Mouse (Mus musculus) C2C12 (cell line): ENCODE measurements around the gene H2-Q4. TPM values are rescaled to one million over a fixed set of nuclear protein-coding genes. Genes with fewer than 3 reads are reported as not detected.
"Not testable (repeated sequence)": the region's sequence is repeated elsewhere in the genome, so short reads cannot be mapped to it uniquely, and the experiment has no call there.

Experiments used
- H3K27me3 ChIP-seq: one replicate; pipeline ENCODE4 v1.6.1; 2011; ENCODE audit not compliant: control insufficient read depth, insufficient read depth, insufficient read length
- H3K36me3 ChIP-seq: one replicate; pipeline ENCODE4 v1.6.1; 2011; ENCODE audit not compliant: control insufficient read depth, insufficient read depth
- H3K4me3 ChIP-seq: one replicate; pipeline ENCODE4 v1.5.1; 2011; ENCODE audit warnings: mild to moderate bottlenecking, control low read depth; ENCODE audit not compliant: poor library complexity, insufficient read depth, severe bottlenecking
- H3K79me2 ChIP-seq: one replicate; pipeline ENCODE4 v1.6.1; 2011; ENCODE audit not compliant: control insufficient read depth, insufficient read depth
- H3K79me3 ChIP-seq: one replicate; pipeline ENCODE4 v1.6.1; 2011; ENCODE audit warnings: low read depth, control low read depth
- H3ac ChIP-seq: one replicate; pipeline ENCODE3; 2011; ENCODE audit warnings: low read depth; ENCODE audit not compliant: control insufficient read depth, insufficient read length
- CTCF ChIP-seq: IDR thresholded peaks from one replicate; pipeline ENCODE4 v1.5.1; 2011; ENCODE audit not compliant: control insufficient read depth, insufficient read depth, insufficient read length
- FOSL1 ChIP-seq: IDR thresholded peaks from one replicate; pipeline ENCODE4 v1.8.0; 2011; ENCODE audit warnings: mild to moderate bottlenecking, low read length; ENCODE audit not compliant: poor library complexity, insufficient read depth, severe bottlenecking
- MAX ChIP-seq: IDR thresholded peaks from one replicate; pipeline ENCODE4 v1.6.1; 2011; ENCODE audit warnings: mild to moderate bottlenecking, control low read depth
- MYOD1 ChIP-seq: IDR thresholded peaks from one replicate; pipeline ENCODE4 v1.6.1; 2011; ENCODE audit warnings: low read depth; ENCODE audit not compliant: control insufficient read depth, insufficient read length
- MYOG ChIP-seq: IDR thresholded peaks from one replicate; pipeline ENCODE4 v1.6.1; 2011; ENCODE audit not compliant: control insufficient read depth, insufficient read length; ENCODE audit errors: extremely low read depth
- USF1 ChIP-seq: IDR thresholded peaks from one replicate; pipeline ENCODE4 v1.6.1; 2011; ENCODE audit warnings: low read depth, mild to moderate bottlenecking, control low read depth, moderate library complexity
- polyA plus RNA-seq: library from polyadenylated mRNA; unstranded; fragments of >200 nt; fragmentation: generic; extraction: Trizol; gene quantifications from one replicate; pipeline ENCODE4 v1.2.1, GENCODE M21; 2012; ENCODE audit warnings: missing spikeins

The H2-Q4 gene
- polyA plus RNA-seq, 1 experiment, result 3.5 TPM

DNA sequence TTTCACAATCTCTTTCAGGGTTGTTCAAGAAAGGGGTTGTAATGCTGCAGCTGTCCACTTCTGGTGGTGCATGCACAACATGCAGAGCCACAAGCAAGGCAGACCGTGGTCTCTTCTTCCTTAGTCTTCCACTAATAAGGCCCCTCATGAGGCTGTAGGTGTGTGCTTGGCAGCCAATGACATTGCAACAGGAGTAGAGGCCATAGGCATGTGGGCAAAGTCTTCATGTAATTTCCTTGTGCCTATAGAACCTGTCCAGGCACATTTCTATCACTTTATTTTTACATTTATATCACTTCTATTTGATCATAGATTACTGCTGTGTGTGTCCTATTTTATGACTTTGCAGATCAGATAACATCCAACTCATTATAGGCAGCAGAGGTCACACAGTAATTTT is 33.6 kb downstream of the H2-Q4 start:
- not testable (repeated sequence) for H3K27me3 ChIP-seq, H3ac ChIP-seq, H3K79me3 ChIP-seq, H3K4me3 ChIP-seq, H3K79me2 ChIP-seq, H3K36me3 ChIP-seq

DNA sequence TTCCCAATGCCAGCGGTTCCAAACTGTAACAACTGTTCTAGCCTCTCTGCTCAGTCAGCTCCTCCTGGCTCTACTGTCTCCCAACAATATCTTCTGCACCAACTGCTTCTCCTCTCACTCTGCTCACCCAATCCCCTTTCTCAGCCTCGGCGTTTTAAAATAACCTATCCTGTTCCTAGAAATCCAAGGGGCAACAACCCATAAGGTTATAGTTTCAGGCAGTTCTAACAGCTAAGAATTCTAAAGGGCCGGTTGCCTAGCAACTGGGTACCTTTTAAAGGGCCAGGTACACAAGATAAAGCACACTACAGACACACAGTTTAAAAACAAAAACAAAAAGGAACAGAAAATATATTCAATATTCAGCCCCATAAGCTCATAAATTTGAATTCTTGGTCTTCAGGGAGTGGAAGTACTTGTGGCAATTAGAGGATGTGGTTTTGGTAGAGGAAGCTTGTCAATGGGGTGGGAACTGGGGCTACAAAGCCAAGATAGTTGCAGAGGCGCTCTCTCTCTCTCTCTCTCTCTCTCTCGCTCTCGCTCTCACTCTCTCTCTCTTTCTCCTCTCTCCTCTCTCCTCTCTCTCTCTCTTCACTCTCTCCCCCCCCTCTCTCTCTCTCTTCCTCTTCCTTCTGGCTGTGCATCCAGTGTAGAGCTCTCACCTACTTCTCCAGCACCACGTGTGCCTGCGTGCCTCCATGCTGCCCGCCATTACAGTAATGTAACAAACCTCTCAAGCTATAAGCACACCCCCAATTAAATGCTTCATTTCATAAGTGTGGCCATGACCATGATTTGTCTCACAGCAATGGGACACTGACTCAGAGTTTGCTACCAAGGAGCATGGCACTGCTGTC is 36.1 kb downstream of the H2-Q4 start:
- not testable (repeated sequence) for H3K4me3 ChIP-seq, H3K79me2 ChIP-seq

DNA sequence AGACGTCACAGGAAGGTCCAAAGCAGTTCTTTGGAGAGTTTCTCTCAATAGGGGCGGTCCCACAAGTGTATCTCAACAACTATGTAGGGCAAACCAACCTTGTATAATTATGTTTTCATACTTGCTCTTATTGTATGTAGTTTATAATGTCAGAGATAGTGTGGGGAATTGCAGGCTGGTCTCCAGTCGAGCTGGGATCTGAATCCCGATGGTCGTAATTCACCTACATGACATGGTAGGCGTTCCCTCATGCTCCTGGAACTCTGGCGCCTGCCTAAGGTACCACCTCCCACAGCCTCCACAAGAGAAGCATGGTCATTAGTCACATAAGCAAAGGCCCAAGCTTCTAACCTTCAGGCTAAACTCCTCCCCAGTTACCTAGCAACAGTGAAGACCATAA is 39.4 kb downstream of the H2-Q4 start:
- H3K4me3 ChIP-seq, result no peak overlapping the region
- H3ac ChIP-seq, result no peak overlapping the region
- TF ChIP-seq USF1, result no peak
- TF ChIP-seq MAX, result no peak
- TF ChIP-seq CTCF, result no peak
- TF ChIP-seq FOSL1, result no peak
- TF ChIP-seq MYOD1, result no peak
- no peak for TF ChIP-seq MYOG
- H3K27me3 ChIP-seq, result no peaks in the 10 kb centered on the region
- H3K79me3 ChIP-seq, result no peaks in the 10 kb centered on the region
- no peaks in the 10 kb centered on the region for H3K79me2 ChIP-seq
- H3K36me3 ChIP-seq, result no peaks in the 10 kb centered on the region

More for the DNA sequence above, 36.1 kb downstream of the H2-Q4 start:
- not testable (repeated sequence) for H3ac ChIP-seq, H3K36me3 ChIP-seq, H3K79me3 ChIP-seq, H3K27me3 ChIP-seq

DNA sequence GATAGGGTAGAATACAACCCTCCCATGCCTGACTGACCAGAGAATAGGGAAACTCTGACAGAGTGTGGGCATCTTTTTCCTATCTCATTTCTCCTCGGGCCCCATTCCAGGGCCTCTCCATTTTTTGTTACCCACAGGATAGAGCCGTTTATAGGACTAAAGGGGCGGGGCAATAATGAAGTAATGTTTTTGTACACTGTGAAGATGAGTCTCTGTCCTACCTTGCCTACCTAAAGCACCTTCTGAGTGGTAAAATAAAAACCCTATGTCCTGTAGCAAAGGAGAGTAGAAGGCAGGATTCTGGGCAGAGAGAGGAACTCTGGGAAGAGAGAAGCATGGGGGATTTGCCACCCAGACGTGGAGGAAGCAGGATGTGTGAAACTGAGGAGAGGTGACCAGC is 40.1 kb downstream of the H2-Q4 start:
- H3K36me3 ChIP-seq, H3K4me3 ChIP-seq, H3K27me3 ChIP-seq, H3K79me2 ChIP-seq, H3ac ChIP-seq, H3K79me3 ChIP-seq: not testable (repeated sequence)

DNA sequence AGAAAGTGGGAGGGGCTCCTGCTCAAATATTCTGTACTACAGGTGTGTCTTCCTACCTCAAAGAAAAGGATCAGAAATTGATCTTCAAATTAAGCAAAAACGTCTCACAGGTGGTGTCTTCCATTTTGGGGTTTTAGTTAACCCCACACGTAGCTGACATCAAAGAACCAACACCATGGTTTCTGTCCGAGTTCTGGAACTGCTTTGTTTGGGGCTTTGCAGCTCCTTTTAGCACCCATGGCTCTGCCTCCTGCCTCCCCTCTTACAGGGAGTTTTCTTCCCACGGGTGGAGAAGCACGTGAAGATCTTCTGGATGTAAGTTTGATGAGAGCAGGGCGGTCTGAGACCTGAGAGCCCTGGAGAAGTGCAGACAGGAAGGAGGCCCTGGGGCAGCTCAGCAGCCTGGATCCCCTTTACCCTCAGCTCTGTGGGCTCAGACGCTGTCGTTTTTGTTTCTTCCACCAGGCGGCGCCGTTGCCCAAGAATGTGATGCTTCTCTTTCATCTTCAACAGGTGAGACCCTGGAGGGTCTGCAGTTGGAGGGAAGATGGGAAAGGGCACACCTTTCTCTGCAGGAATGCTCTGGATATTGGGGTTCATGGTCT is 40.9 kb downstream of the H2-Q4 start:
- H3K4me3 ChIP-seq, H3K27me3 ChIP-seq, H3K79me3 ChIP-seq, H3K79me2 ChIP-seq, H3ac ChIP-seq, H3K36me3 ChIP-seq: not testable (repeated sequence)

DNA sequence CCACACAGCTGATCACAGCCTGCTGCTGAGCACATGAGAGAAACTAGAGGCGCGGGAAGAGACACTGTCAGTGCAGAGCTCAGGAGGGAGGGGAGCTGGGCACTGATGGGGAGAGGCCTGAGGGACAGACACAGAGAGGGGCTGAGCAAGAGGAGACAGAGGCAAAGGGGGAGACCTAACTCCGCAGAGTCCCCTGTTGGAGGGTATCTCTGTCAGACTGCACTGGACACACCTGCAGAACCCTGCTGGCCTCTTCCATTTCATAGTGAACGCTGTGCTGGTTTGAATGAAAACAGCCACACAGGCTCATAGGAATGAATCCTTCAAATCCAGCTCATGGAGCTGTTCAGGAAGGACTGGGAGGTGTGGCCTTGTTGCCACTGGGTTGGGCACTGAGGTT is 41.9 kb downstream of the H2-Q4 start:
- not testable (repeated sequence) for H3K36me3 ChIP-seq, H3K79me3 ChIP-seq, H3ac ChIP-seq, H3K27me3 ChIP-seq, H3K4me3 ChIP-seq, H3K79me2 ChIP-seq

DNA sequence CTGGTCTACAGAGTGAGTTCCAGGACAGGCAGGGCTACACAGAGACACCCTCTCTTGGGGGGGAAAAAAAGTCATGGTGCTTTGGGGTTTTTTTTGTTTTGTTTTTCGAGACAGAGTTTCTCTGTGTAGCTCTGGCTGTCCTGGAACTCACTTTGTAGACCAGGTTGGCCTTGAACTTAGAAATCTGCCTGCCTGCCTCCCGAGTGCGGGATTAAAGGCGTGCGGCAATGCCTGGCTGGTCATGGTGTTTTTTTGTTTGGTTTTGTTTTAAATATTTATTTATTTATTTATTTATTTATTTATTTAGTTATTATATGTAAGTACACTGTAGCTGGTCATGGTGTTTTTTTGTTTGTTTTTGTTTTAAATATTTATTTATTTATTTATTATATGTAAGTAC is 42.9 kb downstream of the H2-Q4 start:
- H3K4me3 ChIP-seq, H3K79me2 ChIP-seq, H3K27me3 ChIP-seq, H3K36me3 ChIP-seq, H3ac ChIP-seq, H3K79me3 ChIP-seq: not testable (repeated sequence)

DNA sequence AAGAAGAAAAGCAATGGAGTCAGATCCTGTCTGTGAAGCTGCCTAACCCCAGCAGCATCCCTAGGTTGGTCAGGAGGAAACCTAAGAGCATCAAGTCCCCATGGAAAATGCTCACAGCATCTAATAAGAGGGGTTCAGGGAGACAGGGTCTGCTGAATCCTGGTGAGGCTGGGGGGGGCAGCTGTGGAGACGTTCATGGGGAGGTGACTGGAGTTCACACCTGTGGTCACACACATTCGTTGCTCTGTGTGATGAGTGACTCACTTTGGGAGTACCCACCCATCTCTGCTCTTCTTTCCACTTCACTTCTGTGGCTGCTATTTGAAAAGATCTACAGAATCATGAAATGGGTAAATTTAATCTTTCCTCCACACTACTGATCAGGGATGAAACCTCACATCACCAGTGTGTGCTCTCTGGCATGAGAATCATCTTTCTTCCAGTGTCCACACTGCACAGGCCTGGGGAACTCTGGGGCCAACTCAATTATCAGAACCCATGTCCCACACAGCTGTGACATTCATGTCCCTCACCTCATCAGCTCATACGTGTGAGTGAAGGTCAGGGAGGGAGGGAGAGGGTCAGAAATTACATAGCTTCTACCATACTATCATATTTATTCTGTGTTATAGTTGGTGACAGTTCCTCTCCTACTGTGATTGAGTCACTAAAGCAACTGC is 43.9 kb downstream of the H2-Q4 start:
- not testable (repeated sequence) for H3K4me3 ChIP-seq, H3ac ChIP-seq, H3K79me2 ChIP-seq, H3K79me3 ChIP-seq, H3K27me3 ChIP-seq, H3K36me3 ChIP-seq

DNA sequence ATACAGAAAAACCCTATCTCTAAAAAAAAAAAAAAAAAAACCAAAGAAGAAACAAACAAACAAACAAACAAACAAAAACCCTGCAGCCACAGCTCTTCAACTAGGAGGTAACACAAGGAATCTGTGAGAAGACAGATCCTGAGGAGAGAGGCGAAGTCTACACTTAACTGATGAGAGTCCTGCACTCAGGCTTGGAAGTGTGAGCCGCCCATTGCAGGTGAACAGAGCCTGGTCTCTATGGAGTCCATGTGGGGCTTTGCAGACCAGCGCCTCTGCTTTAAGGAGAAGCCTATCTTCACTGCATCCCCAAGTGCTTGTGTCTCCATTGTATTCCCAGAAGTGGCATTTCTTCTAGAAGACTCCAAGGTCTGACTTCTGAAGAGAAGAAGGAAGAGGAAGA is 44.7 kb downstream of the H2-Q4 start:
- not testable (repeated sequence) for H3K27me3 ChIP-seq, H3K36me3 ChIP-seq, H3K4me3 ChIP-seq, H3ac ChIP-seq, H3K79me3 ChIP-seq, H3K79me2 ChIP-seq

DNA sequence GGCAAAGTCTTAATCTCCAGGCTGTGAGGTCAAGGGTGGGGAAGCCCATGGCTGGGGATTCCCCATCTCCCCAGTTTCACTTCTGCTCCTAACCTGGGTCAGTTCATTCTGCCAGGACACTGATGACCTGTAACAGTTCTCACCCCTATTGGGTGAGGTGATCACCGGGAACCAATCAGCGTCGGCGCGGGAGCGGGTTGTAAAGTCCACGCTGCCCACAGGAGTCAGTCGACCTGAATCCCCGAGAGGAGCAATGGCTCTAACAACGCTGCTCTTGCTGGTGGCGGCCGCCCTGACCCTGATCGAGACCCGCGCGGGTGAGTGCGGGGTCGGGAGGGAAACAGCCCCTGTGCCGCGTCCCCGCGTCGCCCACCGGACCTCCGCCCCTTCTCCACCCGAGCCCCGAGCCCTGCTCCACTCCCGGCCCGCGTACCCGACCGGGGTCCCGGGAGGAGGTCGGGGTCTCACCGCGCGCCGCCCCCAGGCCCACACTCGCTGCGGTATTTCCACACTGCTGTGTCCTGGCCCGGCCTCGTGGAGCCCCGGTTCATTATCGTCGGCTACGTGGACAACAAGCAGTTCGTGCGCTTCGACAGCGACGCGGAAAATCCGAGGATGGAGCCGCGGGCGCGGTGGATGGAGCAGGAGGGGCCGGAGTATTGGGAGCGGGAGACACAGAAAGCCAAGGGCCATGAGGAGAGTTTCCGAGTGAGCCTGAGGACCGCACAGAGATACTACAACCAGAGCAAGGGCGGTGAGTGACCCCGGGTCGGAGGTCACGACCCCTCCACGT is 45.4 kb downstream of the H2-Q4 start, which contains the start of gene H2-Q6:
H2-Q6 (plus strand) TSS at position 227 of the 793 bp plus-strand sequence.
- not testable (repeated sequence) for H3K4me3 ChIP-seq, H3K27me3 ChIP-seq, H3K79me3 ChIP-seq, H3K36me3 ChIP-seq, H3K79me2 ChIP-seq, H3ac ChIP-seq
